Mouse (Mus musculus) liver, embryonic 14.5 days (tissue): ENCODE data around the gene Rapgef4. TPM values are rescaled to one million over a fixed set of nuclear protein-coding genes. Genes with fewer than 3 reads are reported as not detected.
"Not testable (repeated sequence)": the region's sequence is repeated elsewhere in the genome, so short reads cannot be mapped to it uniquely, and the experiment has no call there.

Experiments used
- ATAC-seq: fragments of 200-750 bp; cut with Nextera tagmentation; 2 replicates; pipeline ENCODE4 v1.8.0; 2017; ENCODE audit warnings: moderate number of reproducible peaks, mild to moderate bottlenecking, moderate library complexity; ENCODE audit not compliant: insufficient read depth
- DNase-seq, 3 experiments: peaks; one replicate each; pipeline ENCODE4 v3.0.0-alpha.2; 2012 to 2013; ENCODE audit warnings: low read depth in 3 of 3, low spot score in 3 of 3
- H3K27ac ChIP-seq: fragments of 300-500 bp; sonication (generic); 2 replicates; pipeline ENCODE4 v1.5.1; 2014; ENCODE audit warnings: moderate library complexity, mild to moderate bottlenecking, control low read depth, inconsistent platforms
- H3K27me3 ChIP-seq: fragments of 300-500 bp; sonication (generic); 2 replicates; pipeline ENCODE4 v1.6.1; 2014; ENCODE audit warnings: mild to moderate bottlenecking, low read length, moderate library complexity; ENCODE audit not compliant: control insufficient read depth, insufficient read depth
- H3K36me3 ChIP-seq: fragments of 300-500 bp; sonication (generic); replicated peaks from 2 replicates; pipeline ENCODE4 v1.6.1; 2014; ENCODE audit warnings: low read depth; ENCODE audit not compliant: control insufficient read depth, insufficient read depth
- H3K4me1 ChIP-seq, 2 experiments: fragments of 200-500 bp in 1 of 2; fragments of 300-500 bp in 1 of 2; sonication (generic) in 1 of 2; replicated peaks; 2 replicates each; pipeline ENCODE4 v1.6.1; 2012 to 2014; ENCODE audit warnings: antibody characterized with exemption in 1 of 2, inconsistent platforms in 1 of 2, low read length in 1 of 2; ENCODE audit not compliant: control insufficient read depth in 2 of 2, insufficient read depth in 2 of 2
- H3K4me2 ChIP-seq: fragments of 300-500 bp; sonication (generic); 2 replicates; pipeline ENCODE4 v1.6.1; 2014; ENCODE audit warnings: low read depth, mild to moderate bottlenecking, control low read depth, moderate library complexity
- H3K4me3 ChIP-seq, 2 experiments: fragments of 200-500 bp in 1 of 2; fragments of 300-500 bp in 1 of 2; sonication (generic) in 1 of 2; 2 replicates each; pipeline ENCODE4 v1.5.1; 2012 to 2014; ENCODE audit warnings: low read depth in 2 of 2, low read length in 2 of 2, mild to moderate bottlenecking in 2 of 2, control low read depth in 1 of 2, inconsistent platforms in 1 of 2, moderate library complexity in 1 of 2; ENCODE audit not compliant: insufficient read depth in 1 of 2
- H3K9ac ChIP-seq: fragments of 300-500 bp; sonication (generic); replicated peaks from 2 replicates; pipeline ENCODE4 v1.6.1; 2014; ENCODE audit warnings: mild to moderate bottlenecking, control low read depth, moderate library complexity
- H3K9me3 ChIP-seq: fragments of 300-500 bp; sonication (generic); 2 replicates; pipeline ENCODE4 v1.6.1; 2016; ENCODE audit warnings: low read length, mixed read lengths; ENCODE audit not compliant: control insufficient read depth
- CTCF ChIP-seq: IDR thresholded peaks from 2 replicates; pipeline ENCODE4 v1.5.1; 2016; ENCODE audit warnings: antibody characterized with exemption, low read depth, control low read depth
- EP300 ChIP-seq: IDR thresholded peaks from 2 replicates; pipeline ENCODE4 v1.6.1; 2016; ENCODE audit warnings: antibody characterized with exemption, low read depth
- WGBS: fragments of 180-500 bp; shearing (Covaris S2); extraction: QIAGEN DNeasy Blood & Tissue Kit; methylation state at CpG from one replicate; pipeline ENCODE4 v1.1.7; 2014; ENCODE audit not compliant: insufficient replicate concordance; 5-methylcytosine and 5-hydroxymethylcytosine counted together
- polyA plus RNA-seq, 2 experiments: library from polyadenylated mRNA; depleted of rRNA in 1 of 2; stranded (reverse) in 1 of 2; unstranded in 1 of 2; fragments of >200 nt; fragmentation: Nextera tagmentation in 1 of 2; extraction: Ambion mirVana in 1 of 2; gene quantifications; 2 replicates each; pipeline versions ENCODE4 v1.2.1 to v1.2.3; 2012 to 2014

The Rapgef4 gene
- polyA plus RNA-seq, 2 experiments = 2.2 to 4.2 TPM

- no peak overlapping the region for H3K4me2 ChIP-seq
- DNase-seq (no peak), ATAC-seq (no peak)
- 68% methylated on average over 14 of the region's 14 CpGs for WGBS
- H3K9ac ChIP-seq = no peak overlapping the region
- TF ChIP-seq EP300 = no peak
- no peak for TF ChIP-seq CTCF
- no peaks in the 10 kb centered on the region for H3K9me3 ChIP-seq
- H3K36me3 ChIP-seq = no peaks in the 10 kb centered on the region
- no peak overlapping the region for H3K4me3 ChIP-seq
- no peak overlapping the region for H3K27ac ChIP-seq
- no peaks in the 10 kb centered on the region; a peak in 1 of 4 replicates for H3K4me1 ChIP-seq
- no peaks in the 10 kb centered on the region for H3K27me3 ChIP-seq
Observed at GRCm38 (mm10) chr2:72139863-72140845, 159.1 kb downstream of the Rapgef4 start.

DNA sequence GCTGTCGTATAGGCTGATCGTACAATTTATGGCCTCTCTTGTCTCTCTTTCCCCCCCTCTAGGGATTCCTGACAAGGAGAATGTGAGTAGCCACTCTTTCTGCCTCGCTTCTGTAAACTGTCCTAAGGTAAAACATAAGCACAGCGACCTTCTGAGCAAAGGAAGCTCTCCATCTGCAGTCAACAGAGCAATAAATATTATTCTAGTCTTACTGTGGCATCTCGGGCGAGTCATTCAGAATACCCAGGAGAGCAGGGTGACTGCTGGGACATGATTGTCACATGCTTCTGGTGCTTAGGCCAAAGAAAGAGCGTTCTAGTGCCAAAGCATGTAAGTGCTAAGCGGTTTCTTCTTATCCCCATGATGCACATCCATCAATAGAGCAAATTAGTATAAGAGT, 160.1 kb downstream of the Rapgef4 start:
- no peaks in the 10 kb centered on the region for H3K27me3 ChIP-seq
- H3K9me3 ChIP-seq = no peaks in the 10 kb centered on the region
- no peak overlapping the region for H3K27ac ChIP-seq
- TF ChIP-seq CTCF (no peak), EP300 (no peak)
- peaks cover 0 to under 1% of the 10 kb centered on the region in 2 experiments; a peak in 1 of 4 replicates for H3K4me1 ChIP-seq
- DNase-seq (no peak), ATAC-seq (no peak)
- H3K36me3 ChIP-seq = no peaks in the 10 kb centered on the region
- WGBS = 65% methylated on average over 8 of the region's 8 CpGs
- H3K4me2 ChIP-seq = no peak overlapping the region
- H3K4me3 ChIP-seq = no peak overlapping the region
- no peak overlapping the region for H3K9ac ChIP-seq

- WGBS = 72% methylated on average over 4 of the region's 4 CpGs
- not testable (repeated sequence) for H3K27ac ChIP-seq, H3K4me1 ChIP-seq, ATAC-seq, H3K27me3 ChIP-seq, H3K9ac ChIP-seq, H3K4me3 ChIP-seq, DNase-seq, H3K9me3 ChIP-seq, H3K36me3 ChIP-seq, H3K4me2 ChIP-seq
Observed at GRCm38 (mm10) chr2:72141732-72142131, 160.7 kb downstream of the Rapgef4 start.

- no peaks in the 10 kb centered on the region for H3K9me3 ChIP-seq
- TF ChIP-seq CTCF (no peak), EP300 (no peak)
- no peaks in the 10 kb centered on the region for H3K27me3 ChIP-seq
- no peak overlapping the region for H3K9ac ChIP-seq
- H3K4me1 ChIP-seq = peaks cover 0 to 2% of the 10 kb centered on the region in 2 experiments; a peak in 1 of 4 replicates
- DNase-seq (no peak), ATAC-seq (no peak)
- no peak overlapping the region for H3K4me2 ChIP-seq
- no peak overlapping the region for H3K4me3 ChIP-seq
- no peak overlapping the region for H3K27ac ChIP-seq
- WGBS = 75% methylated on average over 9 of the region's 9 CpGs
- no peaks in the 10 kb centered on the region for H3K36me3 ChIP-seq
Observed at GRCm38 (mm10) chr2:72143413-72143812, 162.4 kb downstream of the Rapgef4 start.

DNA sequence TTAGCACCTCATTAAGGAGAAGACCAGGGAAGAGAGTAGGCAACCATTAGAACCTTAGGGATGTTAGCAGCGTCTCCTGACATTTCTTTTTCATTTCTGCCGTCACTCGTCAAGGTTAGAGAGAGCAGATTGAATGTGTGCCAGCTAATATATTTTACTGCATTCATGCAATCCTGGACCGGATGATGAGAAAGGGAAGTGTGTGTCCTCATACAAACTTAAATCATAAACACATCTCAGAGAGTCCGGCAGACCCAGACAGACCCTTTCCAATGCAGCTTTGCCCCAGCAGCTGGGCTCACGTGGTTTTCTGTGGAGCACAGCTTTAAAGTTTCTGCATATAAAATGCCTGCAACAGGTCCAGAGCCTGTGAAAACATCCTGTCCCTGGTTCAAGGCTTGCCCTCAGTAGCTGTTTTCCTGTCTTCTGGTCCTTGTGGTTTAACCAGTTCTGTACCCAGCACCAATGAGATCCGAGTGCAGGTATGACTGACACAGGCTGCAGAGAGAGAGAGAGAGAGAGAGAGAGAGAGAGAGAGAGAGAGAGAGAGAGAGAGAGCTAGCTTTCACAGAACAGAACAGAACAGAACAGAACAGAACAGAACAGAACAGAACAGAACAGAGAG, 163.6 kb downstream of the Rapgef4 start:
- no peaks in the 10 kb centered on the region for H3K9me3 ChIP-seq
- no peak overlapping the region for H3K9ac ChIP-seq
- ATAC-seq (no peak), DNase-seq (no peak)
- H3K27me3 ChIP-seq = no peaks in the 10 kb centered on the region
- no peak for TF ChIP-seq EP300
- TF ChIP-seq CTCF = no peak
- H3K4me3 ChIP-seq = no peak overlapping the region
- peaks cover 0 to 2% of the 10 kb centered on the region in 2 experiments; a peak in 1 of 4 replicates for H3K4me1 ChIP-seq
- no peak overlapping the region for H3K4me2 ChIP-seq
- H3K27ac ChIP-seq = no peak overlapping the region
- 51% methylated on average over 7 of the region's 7 CpGs for WGBS
- no peaks in the 10 kb centered on the region for H3K36me3 ChIP-seq
